8 mouse cellular contexts compared by ENCODE assay signal in the genomic region with DNA sequence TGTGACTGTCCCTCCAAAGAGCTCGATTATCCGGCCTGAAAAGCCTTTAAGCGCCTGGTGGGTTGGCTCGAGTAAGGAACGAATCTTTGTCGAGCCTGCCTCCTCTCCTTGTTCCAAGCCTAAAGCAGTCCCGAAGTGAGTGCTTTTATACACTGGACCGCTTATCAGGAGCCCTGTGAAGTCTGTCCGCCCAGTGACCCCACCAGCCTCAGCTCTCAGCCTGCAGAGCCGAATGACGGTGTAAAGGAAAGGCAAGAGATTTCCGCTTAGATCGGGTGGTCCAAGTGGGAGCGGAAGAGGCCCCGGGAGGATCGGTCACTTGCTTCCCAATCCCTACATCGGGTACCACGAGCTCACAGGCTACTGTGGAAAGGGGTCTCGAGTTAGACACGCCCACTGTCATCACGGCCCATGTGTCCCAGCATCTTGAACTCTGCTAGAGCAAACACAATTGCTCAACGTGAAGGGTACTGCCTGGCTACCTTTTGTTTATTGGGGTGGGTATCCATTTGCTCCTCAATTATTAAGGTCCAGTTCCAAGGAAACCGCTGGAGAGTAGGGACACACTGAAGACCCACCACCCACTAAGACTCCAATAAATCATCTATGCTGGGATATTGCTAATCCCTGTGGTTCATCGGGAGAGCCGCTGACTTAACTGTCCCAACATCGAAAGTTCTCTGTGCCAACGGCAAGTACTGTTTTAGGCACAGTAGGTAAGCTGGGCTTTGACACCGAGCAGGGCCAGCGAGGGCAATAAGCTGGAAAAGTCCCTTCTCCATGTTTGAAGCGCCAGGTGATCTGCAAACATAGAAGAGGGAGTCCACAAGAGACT. TPM values are rescaled to one million over a fixed set of nuclear protein-coding genes. Genes with fewer than 3 reads are reported as not detected.
A peak's percentile ranks its signal among the peaks of the same experiment; 100 is the strongest.
DNase-seq lines count a peak whose midpoint lies in the region; ATAC-seq and TF ChIP-seq lines count a peak whose summit lies in the region.

No protein-coding gene starts in this region.

- H3K27ac ChIP-seq in embryonic fibroblast, embryonic 13.5 days (ENCODE audit: insufficient read depth, low read length): peak overlapping the region; percentile 98
- peak overlapping the region; percentile 98 for H3K27ac ChIP-seq in intestine, embryonic 14.5 days (ENCODE audit: low read depth)
- no peak overlapping the region for H3K27ac ChIP-seq in liver, embryonic 16.5 days (ENCODE audit: low read length)

- no peaks in the 10 kb centered on the region for H3K9me3 ChIP-seq in intestine, embryonic 14.5 days (ENCODE audit: control insufficient read depth, low read length)
- no peaks in the 10 kb centered on the region for H3K9me3 ChIP-seq in liver, embryonic 16.5 days (replicated peaks; ENCODE audit: control insufficient read depth, low read length)

- TF ChIP-seq CTCF in embryonic fibroblast, embryonic 13.5 days (IDR thresholded peaks at IDR 0.05; ENCODE audit: borderline replicate concordance, insufficient read depth, low read length): no peak

- no peak; the same call in 1 of the 2 replicates for TF ChIP-seq POLR2A in embryonic fibroblast, embryonic 13.5 days (IDR thresholded peaks at IDR 0.05; ENCODE audit: low read depth, low read length)

- peak overlapping the region; percentile 72 for H3K9ac ChIP-seq in intestine, embryonic 14.5 days (ENCODE audit: low read length)
- peak overlapping the region; percentile 12 for H3K9ac ChIP-seq in liver, embryonic 16.5 days (ENCODE audit: low read depth, low read length)

- peaks cover 9% of the 10 kb centered on the region for H3K36me3 ChIP-seq in intestine, embryonic 14.5 days (ENCODE audit: control insufficient read depth, insufficient read depth, low read length)
- H3K36me3 ChIP-seq in liver, embryonic 16.5 days (ENCODE audit: control insufficient read depth, insufficient read depth): no peaks in the 10 kb centered on the region
- H3K36me3 ChIP-seq in splenic B cell, adult 2 months (ENCODE audit: control insufficient read depth, insufficient read depth, low read length, poor library complexity, severe bottlenecking): peaks cover under 1% of the 10 kb centered on the region; the same call in 1 of the 2 replicates

- no peaks in the 10 kb centered on the region for H3K27me3 ChIP-seq in intestine, embryonic 14.5 days (replicated peaks; ENCODE audit: control insufficient read depth, insufficient read depth, low read length)
- H3K27me3 ChIP-seq in liver, embryonic 16.5 days (ENCODE audit: control insufficient read depth, insufficient read depth, low read depth, low read length): peaks cover 46% of the 10 kb centered on the region
- 0 out of 2 replicates have a peak, but pooled peaks cover 2% of the 10 kb centered on the region for H3K27me3 ChIP-seq in splenic B cell, adult 2 months (ENCODE audit: control insufficient read depth, insufficient read depth, low read length, poor library complexity, severe bottlenecking)

- peak overlapping the region; percentile 60 for H3K4me3 ChIP-seq in embryonic fibroblast, embryonic 13.5 days (ENCODE audit: insufficient read depth, low read length)
- peak overlapping the region; percentile 99 for H3K4me3 ChIP-seq in intestine, embryonic 14.5 days (ENCODE audit: low read depth, low read length)
- peak overlapping the region; percentile 65 for H3K4me3 ChIP-seq in liver, embryonic 16.5 days (ENCODE audit: low read depth, low read length)

- H3K4me2 ChIP-seq in intestine, embryonic 14.5 days (ENCODE audit: low read length): peak overlapping the region; percentile 89
- H3K4me2 ChIP-seq in liver, embryonic 16.5 days (ENCODE audit: low read depth, low read length): peak overlapping the region; percentile 70

- no peak for ATAC-seq in intestine, embryonic 14.5 days (replicated peaks; ENCODE audit: low FRiP score, low TSS enrichment, low read depth)
- no peak for ATAC-seq in liver, embryonic 16.5 days (ENCODE audit: low read depth)

- 14% methylated on average over 30 of the region's 30 CpGs for WGBS in intestine, embryonic 14.5 days
- WGBS in liver, embryonic 16.5 days (ENCODE audit: insufficient replicate concordance): 15% methylated on average over 30 of the region's 30 CpGs

- peak; percentile 37 for DNase-seq in urinary bladder, adult 2 months (ENCODE audit: low spot score)
- DNase-seq in urinary bladder, postnatal 25 days (ENCODE audit: low spot score): no peak
- DNase-seq in intestine, embryonic 14.5 days (ENCODE audit: low spot score): peak; percentile 78
- DNase-seq in splenic B cell, adult 2 months (ENCODE audit: low read depth, low spot score): peak; percentile 18
- no peak for DNase-seq in urinary bladder, postnatal 10 days (ENCODE audit: low spot score)
- no peak for DNase-seq in ovary, postnatal 10 days (ENCODE audit: low spot score)

- H3K4me1 ChIP-seq in embryonic fibroblast, embryonic 13.5 days (ENCODE audit: control insufficient read depth, insufficient read depth, low read length): peaks cover 2% of the 10 kb centered on the region; the same call in 1 of the 2 replicates
- peaks cover 40% of the 10 kb centered on the region for H3K4me1 ChIP-seq in intestine, embryonic 14.5 days (replicated peaks; ENCODE audit: control insufficient read depth, insufficient read depth, low read length)
- H3K4me1 ChIP-seq in liver, embryonic 16.5 days (ENCODE audit: control insufficient read depth, low read depth, low read length): peaks cover 17% of the 10 kb centered on the region

RNA-seq across cellular contexts. Expression of gene Pcgf2, which starts 0.7 kb away (rescaled TPM):
- 41.1 and 46.4 TPM in 2 replicates for polyA plus RNA-seq in urinary bladder, adult 2 months (2012; rRNA removed)
- polyA plus RNA-seq in embryonic fibroblast, embryonic 13.5 days (2011; ENCODE audit: insufficient read length, low read depth, missing spikeins): 42.3 and 54.0 TPM in 2 replicates
- polyA plus RNA-seq in intestine, embryonic 14.5 days (2014; fragmentation: Nextera tagmentation; extraction: Ambion mirVana): 19.2 and 19.7 TPM in 2 replicates
- polyA plus RNA-seq in liver, embryonic 16.5 days (2015; fragmentation: Nextera tagmentation; extraction: Ambion mirVana): 1.6 and 2.1 TPM in 2 replicates

RNA-seq across cellular contexts. Expression of gene Psmb3, which starts 2.2 kb away (rescaled TPM):
- 264 and 322 TPM in 2 replicates for polyA plus RNA-seq in urinary bladder, adult 2 months (2012; rRNA removed)
- polyA plus RNA-seq in embryonic fibroblast, embryonic 13.5 days (2011; ENCODE audit: insufficient read length, low read depth, missing spikeins): 229 and 259 TPM in 2 replicates
- 473 and 491 TPM in 2 replicates for polyA plus RNA-seq in intestine, embryonic 14.5 days (2014; fragmentation: Nextera tagmentation; extraction: Ambion mirVana)
- 200 and 219 TPM in 2 replicates for polyA plus RNA-seq in liver, embryonic 16.5 days (2015; fragmentation: Nextera tagmentation; extraction: Ambion mirVana)

RNA-seq across cellular contexts. Expression of gene Cisd3, which starts 15.3 kb away (rescaled TPM):
- polyA plus RNA-seq in urinary bladder, adult 2 months (2012; rRNA removed): 55.7 and 56.2 TPM in 2 replicates
- 39.9 and 42.5 TPM in 2 replicates for polyA plus RNA-seq in embryonic fibroblast, embryonic 13.5 days (2011; ENCODE audit: insufficient read length, low read depth, missing spikeins)
- 41.2 and 47.9 TPM in 2 replicates for polyA plus RNA-seq in intestine, embryonic 14.5 days (2014; fragmentation: Nextera tagmentation; extraction: Ambion mirVana)
- polyA plus RNA-seq in liver, embryonic 16.5 days (2015; fragmentation: Nextera tagmentation; extraction: Ambion mirVana): 16.5 and 19.8 TPM in 2 replicates

RNA-seq across cellular contexts. Expression of gene Mllt6, which starts 37.7 kb away (rescaled TPM):
- 30.2 and 37.2 TPM in 2 replicates for polyA plus RNA-seq in urinary bladder, adult 2 months (2012; rRNA removed)
- polyA plus RNA-seq in embryonic fibroblast, embryonic 13.5 days (2011; ENCODE audit: insufficient read length, low read depth, missing spikeins): 16.2 and 18.0 TPM in 2 replicates
- polyA plus RNA-seq in intestine, embryonic 14.5 days (2014; fragmentation: Nextera tagmentation; extraction: Ambion mirVana): 4.6 and 4.8 TPM in 2 replicates
- 0.16 and 0.21 TPM in 2 replicates for polyA plus RNA-seq in liver, embryonic 16.5 days (2015; fragmentation: Nextera tagmentation; extraction: Ambion mirVana)

RNA-seq across cellular contexts. Expression of gene Pip4k2b, which starts 43.5 kb away (rescaled TPM):
- polyA plus RNA-seq in urinary bladder, adult 2 months (2012; rRNA removed): 17.2 and 19.1 TPM in 2 replicates
- 40.7 and 42.6 TPM in 2 replicates for polyA plus RNA-seq in embryonic fibroblast, embryonic 13.5 days (2011; ENCODE audit: insufficient read length, low read depth, missing spikeins)
- polyA plus RNA-seq in intestine, embryonic 14.5 days (2014; fragmentation: Nextera tagmentation; extraction: Ambion mirVana): 1.7 and 1.9 TPM in 2 replicates
- polyA plus RNA-seq in liver, embryonic 16.5 days (2015; fragmentation: Nextera tagmentation; extraction: Ambion mirVana): 0.35 and 0.65 TPM in 2 replicates

Comparison
In these comparisons a context has a peak if more than half of its experiments do, and no peak if none do; other contexts are left out.
1. DNase-seq: peak in urinary bladder, adult 2 months (single experiment), intestine, embryonic 14.5 days (single experiment) and splenic B cell, adult 2 months (single experiment); none in urinary bladder, postnatal 25 days (single experiment), urinary bladder, postnatal 10 days (single experiment) and ovary, postnatal 10 days (single experiment).
2. Peak in every context shown above with its lines, with median percentiles within 50 percentile points of each other: H3K4me3 ChIP-seq.